Mouse (Mus musculus) hindbrain, embryonic 13.5 days (tissue): ENCODE measurements around the gene Ptpre. TPM values are rescaled to one million over a fixed set of nuclear protein-coding genes. Genes with fewer than 3 reads are reported as not detected.
A peak's percentile ranks its signal among the peaks of the same experiment; 100 is the strongest.

Source experiments
- ATAC-seq: fragments of 200-750 bp; cut with Nextera tagmentation; 2 replicates; pipeline ENCODE4 v1.8.0; 2017; ENCODE audit warnings: moderate TSS enrichment; ENCODE audit not compliant: low FRiP score
- H3K27ac ChIP-seq: fragments of 300-500 bp; sonication (generic); 2 replicates; pipeline ENCODE4 v1.5.1; 2015; ENCODE audit warnings: inconsistent platforms, mild to moderate bottlenecking, moderate library complexity
- H3K27me3 ChIP-seq: fragments of 300-500 bp; sonication (generic); 2 replicates; pipeline ENCODE4 v1.6.1; 2015; ENCODE audit warnings: mild to moderate bottlenecking, inconsistent platforms
- H3K36me3 ChIP-seq: fragments of 300-500 bp; sonication (generic); 2 replicates; pipeline ENCODE4 v1.6.1; 2015; ENCODE audit warnings: mild to moderate bottlenecking, inconsistent platforms
- H3K4me1 ChIP-seq: fragments of 300-500 bp; sonication (generic); replicated peaks from 2 replicates; pipeline ENCODE4 v1.6.1; 2015; ENCODE audit warnings: inconsistent platforms
- H3K4me2 ChIP-seq: fragments of 300-500 bp; sonication (generic); 2 replicates; pipeline ENCODE4 v1.6.1; 2015; ENCODE audit warnings: inconsistent platforms, mild to moderate bottlenecking, moderate library complexity
- H3K4me3 ChIP-seq: fragments of 300-500 bp; sonication (generic); 2 replicates; pipeline ENCODE4 v1.5.1; 2015; ENCODE audit warnings: mild to moderate bottlenecking, inconsistent platforms
- H3K9ac ChIP-seq: fragments of 300-500 bp; sonication (generic); 2 replicates; pipeline ENCODE4 v1.6.1; 2015; ENCODE audit warnings: mild to moderate bottlenecking, inconsistent platforms
- H3K9me3 ChIP-seq: fragments of 300-500 bp; sonication (generic); 2 replicates; pipeline ENCODE4 v1.6.1; 2016; ENCODE audit warnings: inconsistent platforms
- WGBS: fragments of 180-500 bp; shearing (Covaris S2); methylation state at CpG from one replicate; pipeline ENCODE4 v1.1.7; 2015; 5-methylcytosine and 5-hydroxymethylcytosine counted together
- polyA plus RNA-seq: library from polyadenylated mRNA; unstranded; fragments of >200 nt; fragmentation: Nextera tagmentation; extraction: Ambion mirVana; gene quantifications from 2 replicates; pipeline ENCODE4 v1.2.1, GENCODE M21; 2015

Ptpre gene
- polyA plus RNA-seq, 1 experiment from 2014 or later, result 4.4 TPM

DNA sequence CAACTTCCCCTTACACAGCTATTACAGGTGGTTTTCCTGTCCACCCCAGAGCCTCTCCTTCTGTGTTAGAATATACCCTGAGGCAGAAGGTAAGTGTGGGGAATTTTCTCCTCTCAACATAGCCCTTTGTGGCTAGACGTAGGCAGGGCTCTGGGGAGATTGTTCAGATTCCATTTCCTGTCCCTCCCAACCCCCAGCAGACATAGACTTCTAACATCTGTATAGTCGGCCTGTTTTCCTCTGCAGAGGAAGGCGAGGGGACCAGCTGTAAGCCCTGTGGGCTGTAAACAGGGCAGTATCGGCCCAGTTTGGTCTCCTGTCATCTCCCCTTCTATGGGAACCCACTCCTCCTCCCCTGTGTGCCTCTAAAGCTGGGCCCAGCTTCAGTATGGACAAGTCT lies 20.1 kb upstream of the Ptpre start:
- Histone ChIP-seq H3K4me1 (peaks cover 4% of the 10 kb centered on the region; the same call in 1 of the 2 replicates), H3K27me3 (no peaks in the 10 kb centered on the region), H3K9me3 (no peaks in the 10 kb centered on the region), H3K27ac (no peak overlapping the region), H3K4me3 (no peak overlapping the region), H3K36me3 (no peaks in the 10 kb centered on the region), H3K9ac (no peak overlapping the region), H3K4me2 (no peak overlapping the region)
- no peak for ATAC-seq
- WGBS, result 77% methylated on average over 4 of the region's 4 CpGs

DNA sequence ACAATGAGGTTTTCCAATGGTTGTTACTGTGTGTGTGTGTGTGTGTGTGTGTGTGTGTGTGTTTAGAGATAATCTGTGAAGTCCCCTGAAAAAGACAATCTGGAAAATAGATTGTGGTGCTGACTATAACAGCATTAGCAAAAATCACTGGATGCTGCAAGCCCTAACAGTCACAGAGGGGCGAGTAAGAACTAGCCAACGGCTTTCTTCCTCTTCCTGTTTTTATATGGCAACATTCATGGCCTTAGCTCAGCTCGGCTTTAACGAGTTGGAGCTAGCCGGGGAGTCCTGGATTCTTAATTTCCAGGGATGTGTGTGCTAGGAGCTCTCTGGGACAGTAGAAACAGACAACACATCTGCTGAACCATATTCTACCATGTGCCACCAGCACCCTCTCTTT lies 17.0 kb upstream of the Ptpre start:
- no peak overlapping the region for H3K27ac ChIP-seq
- no peak overlapping the region for H3K4me2 ChIP-seq
- WGBS, result 86% methylated on average over 5 of the region's 5 CpGs
- no peaks in the 10 kb centered on the region for H3K9me3 ChIP-seq
- H3K36me3 ChIP-seq, result no peaks in the 10 kb centered on the region
- peaks cover 4% of the 10 kb centered on the region; the same call in 1 of the 2 replicates for H3K4me1 ChIP-seq
- ATAC-seq, result no peak
- H3K9ac ChIP-seq, result no peak overlapping the region
- no peaks in the 10 kb centered on the region for H3K27me3 ChIP-seq
- no peak overlapping the region for H3K4me3 ChIP-seq

DNA sequence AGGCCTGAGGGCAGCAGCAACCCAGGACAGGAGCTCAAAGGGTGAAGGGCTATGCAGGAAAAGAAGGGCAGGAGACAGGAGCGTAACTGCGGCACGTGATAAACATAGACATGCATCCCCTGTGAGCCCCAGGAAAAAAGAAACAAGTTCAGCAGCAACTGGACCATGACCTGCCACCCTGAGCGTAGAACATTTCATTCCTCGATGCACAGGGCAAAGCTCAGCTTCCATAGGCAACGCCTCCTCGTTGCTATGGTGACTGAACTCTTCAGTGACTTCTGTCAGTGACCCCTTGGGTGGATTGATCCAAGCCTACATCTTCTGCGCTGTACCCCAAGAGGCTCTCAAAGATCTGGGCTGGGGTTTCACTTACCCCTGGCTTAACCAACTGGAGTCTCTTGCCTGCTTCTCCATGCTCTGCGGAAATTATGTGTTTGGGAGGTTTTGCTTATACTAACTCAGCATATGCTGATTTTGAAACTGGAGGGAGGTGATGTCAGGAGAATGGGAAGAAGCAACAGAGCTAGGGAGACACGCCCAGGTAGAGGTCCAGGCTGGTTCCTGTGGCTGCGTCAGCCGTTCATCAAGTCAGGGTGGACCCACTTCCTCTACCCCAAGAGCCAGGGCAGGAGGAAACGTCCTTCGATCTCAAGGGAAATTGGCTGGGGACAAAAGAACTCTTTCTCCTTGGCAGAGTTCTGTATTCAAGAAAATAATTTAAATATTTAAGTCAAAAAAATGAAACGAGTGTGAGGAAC lies 15.3 kb upstream of the Ptpre start:
- ATAC-seq, result no peak
- no peak overlapping the region for H3K9ac ChIP-seq
- H3K27ac ChIP-seq, result no peak overlapping the region
- H3K4me1 ChIP-seq, result peaks cover 4% of the 10 kb centered on the region; the same call in 1 of the 2 replicates
- no peak overlapping the region for H3K4me3 ChIP-seq
- no peaks in the 10 kb centered on the region for H3K36me3 ChIP-seq
- 51% methylated on average over 15 of the region's 15 CpGs for WGBS
- H3K9me3 ChIP-seq, result no peaks in the 10 kb centered on the region
- H3K27me3 ChIP-seq, result no peaks in the 10 kb centered on the region
- H3K4me2 ChIP-seq, result no peak overlapping the region

DNA sequence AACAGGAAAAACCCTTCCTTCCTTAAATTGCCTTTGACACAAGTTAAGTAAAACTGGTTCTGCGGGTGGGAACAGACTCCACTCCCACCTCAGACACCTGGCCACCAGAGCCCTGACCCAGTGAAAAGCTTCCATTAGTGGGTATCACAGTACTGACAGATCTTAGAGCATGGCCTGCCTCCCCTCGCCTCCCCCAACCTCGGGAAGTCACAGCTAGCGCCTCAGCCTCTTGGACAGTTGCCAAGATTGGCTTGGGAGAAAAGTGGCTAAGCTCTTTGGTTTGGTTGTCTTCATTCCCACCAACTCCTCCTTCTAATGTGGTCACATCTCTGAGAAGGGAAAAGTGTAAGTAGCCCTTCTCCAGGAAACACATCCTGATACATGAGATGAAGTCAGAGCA lies 13.3 kb upstream of the Ptpre start:
- H3K27ac ChIP-seq, result no peak overlapping the region
- 64% methylated on average over 4 of the region's 4 CpGs for WGBS
- no peak overlapping the region for H3K9ac ChIP-seq
- H3K27me3 ChIP-seq, result no peaks in the 10 kb centered on the region
- no peaks in the 10 kb centered on the region for H3K36me3 ChIP-seq
- ATAC-seq, result no peak
- peaks cover 4% of the 10 kb centered on the region; the same call in 1 of the 2 replicates for H3K4me1 ChIP-seq
- H3K9me3 ChIP-seq, result no peaks in the 10 kb centered on the region
- no peak overlapping the region for H3K4me3 ChIP-seq
- no peak overlapping the region for H3K4me2 ChIP-seq

DNA sequence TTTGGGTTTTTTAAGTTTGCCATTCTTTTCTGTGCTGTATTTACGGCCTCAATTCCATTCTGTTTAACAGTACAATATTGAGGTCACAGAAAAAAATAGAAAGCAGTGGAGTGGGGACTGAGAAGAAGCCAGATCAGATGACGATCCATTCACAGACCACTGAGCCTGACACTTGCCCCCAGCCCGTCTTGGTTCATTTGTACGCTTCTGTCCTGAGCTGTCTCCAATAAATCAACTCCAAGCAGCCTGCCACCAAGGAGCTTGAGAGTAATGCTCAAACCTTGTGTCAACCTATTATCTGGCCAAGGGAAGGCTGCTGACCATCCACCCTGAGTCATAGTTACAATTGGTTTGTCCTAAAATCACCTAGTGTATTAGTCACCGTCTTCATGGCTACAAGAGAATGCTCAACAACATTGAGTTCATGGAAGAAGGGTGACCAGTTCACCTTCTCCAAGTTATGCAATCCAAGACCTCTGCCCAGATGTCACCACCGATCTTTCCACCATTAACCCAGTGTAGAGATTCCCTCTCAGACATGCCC lies 12.8 kb upstream of the Ptpre start:
- H3K36me3 ChIP-seq, result no peaks in the 10 kb centered on the region
- no peaks in the 10 kb centered on the region for H3K9me3 ChIP-seq
- H3K9ac ChIP-seq, result no peak overlapping the region
- no peak overlapping the region for H3K27ac ChIP-seq
- H3K27me3 ChIP-seq, result no peaks in the 10 kb centered on the region
- WGBS, result 73% methylated on average over 6 of the region's 6 CpGs
- no peak overlapping the region for H3K4me3 ChIP-seq
- H3K4me2 ChIP-seq, result no peak overlapping the region
- H3K4me1 ChIP-seq, result peaks cover 4% of the 10 kb centered on the region; the same call in 1 of the 2 replicates
- ATAC-seq, result no peak

DNA sequence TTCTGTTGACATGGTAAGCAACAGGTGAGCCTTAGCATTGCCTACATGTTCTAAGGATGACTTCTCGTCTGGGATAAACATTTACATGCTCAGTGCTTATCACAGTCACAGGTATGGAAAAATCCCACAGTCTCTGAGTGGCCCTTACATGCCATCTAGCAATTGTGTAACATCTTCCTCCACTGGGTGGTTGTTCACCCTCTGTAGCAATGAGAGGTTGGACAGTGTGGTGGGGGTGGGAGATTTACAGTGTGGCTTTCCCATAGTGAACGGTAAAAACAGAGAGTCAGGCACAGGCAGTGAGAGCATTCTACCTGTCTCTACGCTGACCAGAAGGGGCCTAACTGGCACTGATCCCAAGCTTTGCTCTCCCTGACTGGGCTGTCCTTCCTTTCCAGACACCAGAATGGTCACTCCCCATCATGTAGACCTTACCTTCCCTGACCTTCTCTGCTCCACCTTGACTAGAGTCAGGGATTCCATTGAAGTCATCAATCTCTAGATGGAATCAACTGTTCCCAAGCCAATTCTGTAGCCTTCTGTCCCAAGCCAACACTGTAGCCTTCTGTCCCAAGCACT lies 10.6 kb upstream of the Ptpre start:
- Histone ChIP-seq H3K4me1 (peaks cover 2% of the 10 kb centered on the region; the same call in 1 of the 2 replicates), H3K36me3 (no peaks in the 10 kb centered on the region), H3K9ac (no peak overlapping the region), H3K9me3 (no peaks in the 10 kb centered on the region), H3K4me2 (no peak overlapping the region), H3K27me3 (no peaks in the 10 kb centered on the region), H3K27ac (no peak overlapping the region), H3K4me3 (no peak overlapping the region)
- 93% methylated on average over 3 of the region's 3 CpGs for WGBS
- ATAC-seq, result no peak

DNA sequence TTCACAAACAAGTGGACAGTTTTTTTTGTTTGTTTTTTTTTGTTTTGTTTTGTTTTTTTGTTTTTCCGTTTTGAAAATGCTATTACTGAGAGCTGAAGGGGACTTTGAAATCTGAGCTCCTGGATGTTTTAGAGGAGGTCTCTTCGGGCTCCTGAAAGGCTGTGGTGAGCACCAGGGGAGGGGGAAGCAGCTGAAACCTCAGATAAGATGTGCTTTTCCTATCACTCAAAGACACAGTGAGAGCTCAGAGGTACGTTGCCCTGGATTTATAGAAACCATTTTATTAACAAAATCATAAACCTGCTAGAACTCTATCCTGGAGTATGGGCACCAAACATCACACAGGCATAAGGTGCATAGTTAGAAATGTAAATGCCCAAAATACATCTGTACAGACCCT lies 10.1 kb upstream of the Ptpre start:
- no peaks in the 10 kb centered on the region for H3K4me1 ChIP-seq
- no peaks in the 10 kb centered on the region for H3K9me3 ChIP-seq
- no peaks in the 10 kb centered on the region for H3K36me3 ChIP-seq
- H3K4me3 ChIP-seq, result no peak overlapping the region
- no peak overlapping the region for H3K9ac ChIP-seq
- H3K4me2 ChIP-seq, result no peak overlapping the region
- H3K27me3 ChIP-seq, result no peaks in the 10 kb centered on the region
- 80% methylated on average over 3 of the region's 3 CpGs for WGBS
- ATAC-seq, result no peak
- H3K27ac ChIP-seq, result no peak overlapping the region

DNA sequence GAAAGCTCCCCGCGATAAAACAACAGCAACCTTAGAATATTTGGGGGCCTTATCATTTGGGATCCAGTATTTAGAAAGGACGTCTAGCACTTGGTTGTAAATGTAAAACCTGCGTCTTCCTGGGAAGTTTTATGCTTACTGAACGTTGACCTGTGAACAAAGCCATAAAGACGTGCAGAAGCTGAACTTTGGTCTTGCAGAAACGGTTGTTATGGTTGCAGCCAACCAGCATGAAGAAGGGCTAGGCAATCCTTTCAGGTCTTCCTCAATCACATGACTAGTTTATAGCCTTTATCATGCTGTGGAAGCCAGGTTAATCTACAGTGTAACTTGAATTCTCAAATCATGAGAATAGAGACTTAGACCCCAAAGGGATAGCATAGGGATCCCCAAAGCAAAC lies 8.8 kb upstream of the Ptpre start, which contains the start of gene Clrn3:
Gene Clrn3, minus strand, starts transcription at position 140 of the 400 bp plus-strand sequence.
- H3K4me2 ChIP-seq, result no peak within 1 kb of the TSS
- no peak within 1 kb of the TSS for H3K9ac ChIP-seq

DNA sequence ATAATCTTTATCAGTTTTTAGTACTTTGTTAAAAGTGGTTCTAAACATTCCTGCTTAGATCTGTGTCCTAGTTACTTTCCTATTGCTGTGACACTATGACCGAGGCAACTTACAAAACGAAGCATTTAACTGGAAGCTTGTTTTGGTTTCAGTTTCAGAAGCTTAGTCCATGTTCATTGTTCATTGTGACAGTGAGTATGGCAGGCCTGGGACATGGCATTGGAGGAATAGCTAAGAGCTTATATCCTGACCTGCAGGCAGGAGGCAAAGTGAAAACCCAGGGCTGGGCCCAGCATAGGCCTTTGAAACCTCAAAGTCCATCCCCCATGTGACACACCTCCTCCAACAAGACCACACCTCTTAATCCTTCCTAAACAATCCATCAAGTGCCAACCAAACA lies 8.2 kb upstream of the Ptpre start:
- Histone ChIP-seq H3K4me1 (no peaks in the 10 kb centered on the region), H3K27ac (no peak overlapping the region), H3K4me3 (no peak overlapping the region), H3K9ac (no peak overlapping the region), H3K27me3 (no peaks in the 10 kb centered on the region), H3K9me3 (no peaks in the 10 kb centered on the region), H3K4me2 (no peak overlapping the region), H3K36me3 (no peaks in the 10 kb centered on the region)
- ATAC-seq, result no peak
- 91% methylated on average over 2 of the region's 2 CpGs for WGBS

More for the DNA sequence above, 8.8 kb upstream of the Ptpre start, which contains the start of gene Clrn3:
- no peaks in the 10 kb centered on the region for H3K27me3 ChIP-seq
- H3K4me1 ChIP-seq, result no peaks in the 10 kb centered on the region
- no peak for ATAC-seq
- no peaks in the 10 kb centered on the region for H3K36me3 ChIP-seq
- WGBS, result 87% methylated on average over 7 of the region's 7 CpGs
- no peaks in the 10 kb centered on the region for H3K9me3 ChIP-seq
- no peak within 1 kb of the TSS for H3K4me3 ChIP-seq
- no peak within 1 kb of the TSS for H3K27ac ChIP-seq

DNA sequence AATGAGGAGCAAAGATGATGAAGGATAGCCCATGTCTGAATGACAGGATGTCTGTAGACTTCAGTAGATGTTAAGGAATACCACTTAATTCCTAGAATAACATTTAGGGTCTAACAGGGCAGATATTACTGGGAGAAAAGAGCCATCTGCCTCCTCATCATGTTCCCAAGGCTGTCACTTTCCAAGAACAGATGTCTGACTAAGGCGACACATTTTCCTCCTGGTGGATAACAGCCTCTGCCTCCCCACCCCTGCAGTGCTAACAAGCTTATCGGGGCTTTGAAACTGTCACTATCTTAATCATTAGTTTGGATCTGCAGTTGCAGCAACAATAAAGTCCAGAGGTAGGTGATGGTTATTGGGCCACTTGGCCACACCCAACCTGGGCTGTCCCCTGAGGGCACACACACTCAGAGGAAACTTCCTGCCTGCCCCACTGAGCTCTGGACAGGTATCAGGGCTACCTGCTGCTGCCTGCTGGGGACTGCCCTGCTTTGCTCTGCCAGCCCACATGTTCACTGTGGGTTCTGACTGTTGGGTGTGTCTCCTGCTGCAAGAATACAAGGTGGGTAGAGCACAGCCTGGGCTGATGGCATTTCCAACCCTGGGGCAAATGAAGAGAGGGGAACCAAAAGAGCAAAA lies 2.6 kb upstream of the Ptpre start:
- ATAC-seq, result no peak
- peaks cover 13% of the 10 kb centered on the region for H3K4me1 ChIP-seq
- no peak overlapping the region for H3K27ac ChIP-seq
- H3K27me3 ChIP-seq, result peaks cover 17% of the 10 kb centered on the region
- H3K9me3 ChIP-seq, result no peaks in the 10 kb centered on the region
- no peak overlapping the region for H3K9ac ChIP-seq
- no peak overlapping the region for H3K4me2 ChIP-seq
- 69% methylated on average over 2 of the region's 2 CpGs for WGBS
- H3K4me3 ChIP-seq, result no peak overlapping the region
- no peaks in the 10 kb centered on the region for H3K36me3 ChIP-seq

DNA sequence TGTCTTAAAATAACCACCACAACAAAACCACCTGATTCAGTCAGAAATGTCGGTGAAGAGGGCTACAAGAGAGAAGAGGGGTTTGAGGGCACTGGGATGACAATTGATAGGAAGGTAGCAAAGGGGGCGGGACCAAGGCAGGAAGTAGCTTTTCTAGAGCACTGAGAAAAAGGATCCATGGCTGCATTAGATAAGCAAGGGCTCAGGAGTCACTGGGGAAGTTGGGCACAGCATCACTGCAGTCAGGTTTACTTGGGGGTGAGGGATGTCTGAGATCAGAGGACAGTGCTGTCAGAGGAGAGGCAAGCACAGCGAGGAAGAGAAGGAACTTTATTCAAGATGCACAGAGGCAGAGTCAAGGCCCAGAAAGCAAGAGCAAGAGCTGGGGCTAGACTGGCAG lies 1.4 kb upstream of the Ptpre start:
- Histone ChIP-seq H3K27me3 (peaks cover 27% of the 10 kb centered on the region), H3K36me3 (no peaks in the 10 kb centered on the region), H3K4me3 (no peak overlapping the region), H3K9me3 (no peaks in the 10 kb centered on the region), H3K9ac (no peak overlapping the region), H3K4me1 (peaks cover 13% of the 10 kb centered on the region), H3K4me2 (no peak overlapping the region), H3K27ac (no peak overlapping the region)
- WGBS, result 93% methylated on average over 3 of the region's 3 CpGs
- no peak for ATAC-seq

DNA sequence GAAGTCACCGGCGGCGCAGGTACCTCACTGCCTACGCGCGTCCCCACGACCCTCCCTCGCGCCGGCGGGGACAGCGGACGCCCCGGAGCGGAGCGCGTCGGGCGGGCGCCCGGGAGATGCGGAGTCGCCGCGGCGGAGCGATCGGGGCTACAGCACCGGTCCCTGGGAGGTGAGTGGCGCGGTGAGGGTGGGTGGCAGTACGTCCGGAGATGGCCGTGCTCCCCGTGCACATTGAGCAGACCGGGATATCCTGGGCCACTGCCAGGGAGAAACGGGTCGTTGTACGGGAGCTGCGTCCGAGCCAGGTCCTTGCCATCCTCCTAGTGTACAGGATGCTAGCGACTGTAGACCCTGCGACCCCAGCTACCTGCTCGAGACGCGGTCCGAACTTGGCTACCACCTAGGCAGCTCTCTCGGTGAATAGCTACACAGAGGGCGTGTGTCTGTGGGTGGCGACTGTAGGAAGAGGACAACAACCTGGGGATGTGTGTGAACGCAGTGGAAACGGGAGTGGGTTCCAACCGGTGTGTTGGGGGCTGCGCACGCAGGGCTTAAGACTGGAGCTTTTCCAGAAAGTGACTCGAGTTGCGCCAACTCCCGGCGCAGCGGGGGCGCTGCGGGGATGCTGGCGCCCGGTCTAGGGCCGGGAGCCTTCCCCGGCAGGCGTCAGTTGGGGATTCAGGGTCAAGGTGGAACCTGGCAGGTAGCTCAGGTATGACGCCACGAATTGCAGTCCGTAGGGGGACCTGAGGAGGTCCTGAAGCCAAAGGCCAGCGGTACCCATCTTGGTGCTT lies 864 bp downstream of the Ptpre start:
- Histone ChIP-seq H3K4me2 (peak overlapping the region; percentile 85), H3K36me3 (no peaks in the 10 kb centered on the region), H3K9me3 (no peaks in the 10 kb centered on the region), H3K27ac (peak overlapping the region; percentile 75; the same call in 1 of the 2 replicates), H3K4me3 (peak overlapping the region; percentile 63), H3K9ac (peak overlapping the region; percentile 80), H3K27me3 (peaks cover 27% of the 10 kb centered on the region), H3K4me1 (peaks cover 13% of the 10 kb centered on the region)
- peak; percentile 83 for ATAC-seq
- WGBS, result 1% methylated on average over 71 of the region's 71 CpGs
